Mouse (Mus musculus): ENCODE measurements around the gene Clca3b.
"Not testable (repeated sequence)": the region's sequence is repeated elsewhere in the genome, so short reads cannot be mapped to it uniquely, and the experiment has no call there.

The Clca3b gene

DNA sequence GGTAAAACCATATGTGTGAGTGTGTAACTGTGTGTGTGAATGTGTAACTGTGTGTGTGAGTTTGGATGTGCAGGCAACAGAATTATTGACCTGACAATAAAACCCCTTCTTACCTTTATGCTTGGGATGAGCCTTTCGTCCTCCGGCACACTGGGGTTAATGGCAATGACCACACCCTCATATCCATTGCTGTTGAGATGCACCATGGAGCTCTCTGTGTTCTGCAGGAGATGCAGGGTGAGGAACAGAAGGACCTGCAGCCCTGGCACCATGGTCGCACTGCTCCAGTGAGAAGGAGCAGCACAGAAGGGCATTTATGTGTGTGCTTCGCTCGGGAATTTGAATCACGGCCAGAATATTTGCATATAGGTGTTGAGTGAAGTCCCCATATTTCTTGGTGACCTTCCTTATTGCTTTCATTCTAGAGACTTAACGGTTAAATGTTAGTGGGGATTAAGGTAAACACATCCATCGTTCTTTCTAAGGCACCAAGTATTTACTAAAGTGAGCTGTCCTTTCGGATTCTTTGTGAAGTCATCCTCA lies at the start of gene Clca3b:
Gene Clca3b (minus strand): TSS at position 344 of the 543 bp plus-strand sequence.
- not testable (repeated sequence) for DNase-seq (ENCODE audit: low read depth in 2 of 2, low spot score in 2 of 2)

DNA sequence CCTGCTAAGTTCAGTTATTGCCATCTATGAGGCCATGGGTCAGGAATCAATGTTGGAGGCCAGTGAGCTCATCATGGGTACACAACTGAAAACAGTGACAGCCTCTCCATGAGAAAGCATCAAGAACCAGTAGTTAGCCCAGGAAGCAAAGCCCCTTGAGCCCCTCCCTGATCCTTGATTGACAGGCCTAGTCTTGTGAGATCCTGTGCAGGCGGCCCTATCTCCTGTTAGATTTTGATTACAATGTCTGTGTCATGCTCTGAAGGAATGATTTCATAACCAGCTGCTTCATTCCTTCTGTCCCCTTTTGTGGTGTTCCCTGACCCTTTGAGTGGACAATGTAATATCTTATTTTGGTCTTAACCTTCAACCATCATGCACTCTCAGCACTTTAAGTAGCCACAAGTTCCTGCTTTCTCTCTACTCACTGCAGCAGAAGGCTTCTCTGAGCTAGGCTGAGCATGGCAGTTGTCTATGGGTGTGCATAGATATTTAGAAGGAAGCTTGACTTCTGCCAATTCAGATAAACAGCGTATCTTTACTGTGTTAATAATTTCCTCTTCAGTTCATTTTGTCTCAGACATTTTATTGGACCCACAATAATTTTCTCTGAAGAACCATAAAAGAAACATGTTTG lies 48.0 kb upstream of the Clca3b start:
- no peak for DNase-seq (ENCODE audit: low read depth in 2 of 2, low spot score in 2 of 2)

DNA sequence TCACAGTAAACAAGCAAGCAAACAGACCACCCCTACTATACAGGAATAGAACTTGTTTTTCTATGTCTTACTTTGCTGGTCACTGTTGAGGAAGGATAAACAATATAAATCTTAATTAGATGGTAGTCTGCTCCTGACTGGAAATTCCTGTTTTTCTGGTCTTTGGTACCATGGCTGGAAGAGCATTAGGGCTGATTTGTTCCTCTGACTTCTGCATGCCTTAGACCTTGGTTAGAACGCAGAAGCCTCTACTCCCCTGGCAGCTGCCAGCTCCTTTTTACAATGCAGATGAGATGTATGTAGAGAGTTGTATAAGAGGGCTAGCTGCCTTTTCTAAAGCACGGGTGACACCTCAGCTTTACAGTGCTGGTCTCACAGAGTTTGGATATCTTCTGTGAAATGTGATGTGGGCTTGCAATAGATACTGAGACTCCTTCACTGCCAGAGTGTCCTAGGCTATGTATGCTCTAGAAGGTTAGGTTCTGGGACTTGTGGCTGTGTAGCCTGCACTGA lies 41.1 kb upstream of the Clca3b start:
- no peak for DNase-seq (ENCODE audit: low read depth in 2 of 2, low spot score in 2 of 2)

DNA sequence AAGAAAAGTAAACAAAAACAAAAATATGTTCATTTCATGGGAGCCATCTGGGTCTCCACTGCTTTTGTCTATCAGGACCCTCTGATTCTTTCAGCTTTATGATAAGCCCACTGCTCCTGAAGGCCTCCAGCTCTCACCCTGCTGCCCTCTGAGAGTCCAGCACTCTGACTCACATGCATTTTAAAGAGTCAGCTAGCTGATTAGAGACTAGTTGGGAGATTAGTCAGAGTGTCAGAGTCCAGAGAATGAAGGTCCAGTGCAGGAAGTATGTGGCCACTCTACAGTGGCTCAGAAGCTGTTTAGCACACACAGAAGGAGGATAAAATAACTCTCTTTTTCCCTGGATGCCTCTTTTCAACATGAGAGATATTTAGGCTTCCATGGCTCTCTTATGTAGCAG lies 37.8 kb upstream of the Clca3b start:
- no peak for DNase-seq (ENCODE audit: low read depth in 2 of 2, low spot score in 2 of 2)

DNA sequence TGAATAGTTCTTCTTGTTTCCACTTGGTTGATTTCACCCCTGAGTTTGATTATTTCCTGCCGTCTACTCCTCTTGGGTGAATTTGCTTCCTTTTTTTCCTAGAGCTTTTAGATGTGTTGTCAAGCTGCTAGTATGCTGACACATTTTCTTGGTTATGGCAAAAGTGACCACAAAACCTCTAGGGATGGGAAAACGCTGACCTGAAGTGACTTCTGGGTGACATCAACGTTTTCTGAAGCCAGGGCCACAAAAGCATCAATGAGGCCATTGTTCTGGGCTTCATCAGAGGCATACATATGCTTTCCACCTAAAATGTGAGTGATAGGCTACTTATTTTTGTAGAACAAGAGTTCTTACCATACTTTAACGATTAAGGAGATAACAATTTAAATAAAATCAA lies 22.9 kb upstream of the Clca3b start:
- not testable (repeated sequence) for DNase-seq (ENCODE audit: low read depth in 2 of 2, low spot score in 2 of 2)

DNA sequence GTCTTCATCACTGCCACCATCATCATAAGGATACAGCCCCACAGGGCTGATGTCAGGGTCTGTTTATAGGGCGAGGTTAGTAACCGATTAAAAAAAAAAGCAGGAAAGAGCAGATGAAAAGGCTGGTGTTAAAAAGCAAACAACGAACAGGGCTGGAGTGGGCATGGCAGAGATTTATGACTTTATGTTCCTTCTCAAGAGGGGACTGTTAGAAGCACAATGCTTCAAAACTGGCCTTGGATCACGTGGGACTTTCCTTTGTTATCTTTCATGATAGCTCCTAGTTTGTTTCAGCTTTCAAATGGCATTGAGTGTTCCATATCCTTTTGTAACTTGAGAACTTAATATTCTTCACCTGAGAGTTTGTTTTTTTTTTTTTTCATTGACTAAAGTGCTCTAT lies 427 bp upstream of the Clca3b start:
- no peak for DNase-seq (ENCODE audit: low read depth in 2 of 2, low spot score in 2 of 2)

DNA sequence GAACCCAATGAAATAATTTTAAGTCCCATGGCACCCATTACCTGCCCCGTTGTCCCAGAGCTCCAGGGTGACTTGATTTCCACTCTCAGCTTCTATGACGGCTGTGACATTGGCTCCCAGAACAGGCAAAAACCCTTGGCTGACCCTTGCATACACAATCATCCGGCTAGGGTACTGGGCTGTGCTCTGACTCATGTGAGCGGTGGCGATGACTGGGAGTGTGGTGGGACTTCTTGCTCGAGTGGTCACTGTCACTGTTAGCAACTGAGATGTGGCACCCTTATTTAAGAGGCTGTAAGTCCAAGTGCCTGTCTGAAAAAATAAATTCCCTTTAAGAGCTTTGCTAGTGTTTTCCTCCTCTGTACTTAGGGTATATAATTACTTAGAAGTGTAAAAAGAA lies 21.9 kb downstream of the Clca3b start:
- DNase-seq (ENCODE audit: low read depth in 2 of 2, low spot score in 2 of 2) = no peak

DNA sequence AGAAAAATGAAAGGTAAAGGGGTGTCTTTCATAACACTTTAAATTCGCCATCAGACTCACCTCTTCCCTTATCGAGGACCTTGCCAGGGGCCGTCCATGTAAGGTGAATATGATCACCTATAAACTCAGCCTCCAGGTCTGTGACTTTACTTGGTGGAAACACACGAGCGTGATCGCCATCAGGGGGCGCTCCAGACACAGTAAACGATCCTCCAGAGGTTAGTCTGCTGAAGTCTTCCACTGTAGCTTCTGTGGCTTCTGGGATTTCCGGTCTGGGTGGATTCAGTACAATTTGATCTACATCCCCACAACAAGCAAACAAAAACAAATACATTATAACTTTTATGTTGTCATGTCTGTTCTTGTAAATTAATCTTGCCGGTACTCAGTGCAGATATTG lies 24.0 kb downstream of the Clca3b start:
- peak; percentile 5 to 31 for DNase-seq (ENCODE audit: low read depth in 2 of 2, low spot score in 2 of 2)

DNA sequence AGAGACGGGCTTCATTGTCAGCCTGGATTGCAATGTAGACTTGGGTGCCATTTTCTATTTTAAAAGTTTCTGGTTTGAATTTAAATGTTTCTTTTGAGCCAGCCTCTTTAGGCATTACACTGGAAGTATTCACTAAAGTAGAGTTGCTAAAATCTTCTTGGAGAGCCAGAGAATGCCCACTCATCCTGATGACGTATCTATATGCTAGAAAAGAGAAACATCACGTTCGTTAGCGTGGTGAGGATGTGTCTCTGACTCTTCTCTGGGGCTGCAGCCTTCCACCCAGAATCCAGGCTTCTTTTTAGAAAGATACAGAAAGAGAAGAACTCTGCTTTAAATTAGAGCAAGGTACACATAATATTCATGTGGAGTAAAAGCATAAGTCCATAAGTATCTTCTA lies 25.8 kb downstream of the Clca3b start:
- DNase-seq (ENCODE audit: low read depth in 2 of 2, low spot score in 2 of 2) = no peak

DNA sequence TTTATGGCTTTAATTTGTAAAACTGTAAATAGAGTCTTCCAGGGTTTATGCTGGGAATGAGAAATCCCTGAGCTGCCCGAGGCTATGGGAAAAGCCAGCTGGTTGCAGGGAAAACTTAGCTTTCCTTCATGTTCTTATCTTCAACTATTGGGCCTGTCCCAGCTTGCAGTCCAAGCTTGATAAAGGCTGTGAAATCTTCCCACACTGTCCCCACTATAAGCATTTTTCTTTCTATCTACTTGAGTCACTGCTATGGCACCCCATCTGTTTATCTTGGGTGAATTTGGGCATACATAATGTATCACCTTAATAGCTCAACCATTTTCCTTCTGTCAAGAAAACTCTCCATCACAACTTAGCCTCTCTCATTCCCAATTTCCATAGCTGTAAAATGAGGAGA lies 28.5 kb downstream of the Clca3b start:
- no peak for DNase-seq (ENCODE audit: low read depth in 2 of 2, low spot score in 2 of 2)

DNA sequence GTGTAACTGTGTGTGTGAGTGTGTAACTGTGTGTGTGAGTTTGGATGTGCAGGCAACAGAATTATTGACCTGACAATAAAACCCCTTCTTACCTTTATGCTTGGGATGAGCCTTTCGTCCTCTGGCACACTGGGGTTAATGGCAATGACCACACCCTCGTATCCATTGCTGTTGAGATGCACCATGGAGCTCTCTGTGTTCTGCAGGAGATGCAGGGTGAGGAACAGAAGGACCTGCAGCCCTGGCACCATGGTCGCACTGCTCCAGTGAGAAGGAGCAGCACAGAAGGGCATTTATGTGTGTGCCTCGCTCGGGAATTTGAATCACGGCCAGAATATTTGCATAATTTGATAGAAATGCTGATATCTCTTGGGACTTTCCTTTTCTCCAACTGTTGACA lies 29.9 kb downstream of the Clca3b start, which contains the start of gene Clca3a2:
Gene Clca3a2 (minus strand): TSS at position 276 of the 400 bp plus-strand sequence.
- not testable (repeated sequence) for DNase-seq (ENCODE audit: low read depth in 2 of 2, low spot score in 2 of 2)

DNA sequence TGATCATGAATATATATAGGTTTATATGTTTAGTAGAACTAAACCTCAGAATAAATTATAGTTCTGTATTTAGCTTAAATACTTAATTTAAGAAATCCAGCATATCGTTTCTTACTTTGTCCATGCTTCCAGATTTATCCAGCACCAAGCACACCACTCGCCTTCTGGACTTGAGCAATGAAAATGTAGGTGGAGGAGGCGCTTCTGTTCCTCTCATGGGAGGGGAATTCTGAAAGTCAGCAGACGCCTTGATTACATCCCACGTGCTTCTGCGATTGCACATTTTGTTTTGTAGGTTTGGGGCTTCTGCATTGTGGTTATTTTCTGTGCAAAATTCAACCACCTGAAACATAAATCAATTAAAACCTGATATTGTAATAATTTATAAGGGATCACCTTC lies 35.8 kb downstream of the Clca3b start:
- DNase-seq (ENCODE audit: low read depth in 2 of 2, low spot score in 2 of 2) = not testable (repeated sequence)

DNA sequence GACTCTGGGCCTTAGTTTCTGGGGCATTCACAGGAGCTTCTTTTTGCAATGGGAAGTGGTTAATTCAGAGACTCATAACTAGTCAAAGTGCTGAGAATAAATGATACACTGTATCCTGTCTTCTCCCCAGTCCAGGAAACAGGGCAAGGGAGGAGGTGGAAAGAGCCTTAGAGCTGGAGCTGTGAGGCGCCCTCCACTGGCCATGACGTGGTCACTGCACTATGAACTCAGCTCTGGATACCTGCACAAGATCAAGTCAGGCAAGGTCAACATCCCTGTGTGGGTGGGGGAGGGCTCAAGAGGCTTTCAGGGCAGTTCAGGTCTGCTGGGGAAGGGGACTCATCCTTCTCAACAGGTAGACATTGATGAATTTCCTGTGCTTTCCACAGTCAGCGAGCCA lies 37.3 kb downstream of the Clca3b start:
- no peak for DNase-seq (ENCODE audit: low read depth in 2 of 2, low spot score in 2 of 2)

DNA sequence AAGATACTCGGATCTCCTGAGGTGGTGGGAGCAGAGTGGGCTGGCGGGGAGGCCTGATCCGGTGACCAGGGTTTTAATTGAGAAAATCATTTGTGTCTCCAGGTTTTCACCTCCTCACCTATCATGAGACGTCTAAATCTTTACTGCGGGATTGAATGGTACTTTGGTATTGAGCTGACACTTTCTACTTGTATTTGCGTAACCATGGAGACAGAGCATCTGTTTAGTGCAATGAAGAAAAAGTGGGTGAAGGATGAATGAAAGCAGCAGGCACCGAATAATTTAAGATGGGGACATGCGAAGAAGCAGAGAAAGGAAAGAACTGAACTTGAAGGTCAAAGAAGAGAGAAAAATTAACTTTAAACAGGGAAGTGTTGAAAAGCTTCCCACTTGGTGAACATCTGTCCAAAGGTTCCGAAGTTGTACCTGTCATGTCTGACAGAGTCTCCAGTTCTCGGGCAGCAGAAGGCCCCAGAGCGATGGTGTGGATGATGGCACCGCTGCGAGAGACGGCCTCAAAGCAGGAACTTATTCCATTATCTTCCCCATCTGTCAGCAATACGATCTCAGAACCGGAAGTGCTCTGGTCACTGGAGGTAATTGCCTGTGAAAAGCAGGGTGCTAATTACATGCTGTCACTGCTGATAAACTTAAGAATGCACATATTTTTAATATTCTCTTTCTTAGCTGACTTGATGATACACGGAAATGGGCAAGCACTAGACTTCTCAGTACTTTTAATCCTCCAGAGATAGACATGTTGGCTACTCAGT lies 40.8 kb downstream of the Clca3b start:
- not testable (repeated sequence) for DNase-seq (ENCODE audit: low read depth in 2 of 2, low spot score in 2 of 2)

DNA sequence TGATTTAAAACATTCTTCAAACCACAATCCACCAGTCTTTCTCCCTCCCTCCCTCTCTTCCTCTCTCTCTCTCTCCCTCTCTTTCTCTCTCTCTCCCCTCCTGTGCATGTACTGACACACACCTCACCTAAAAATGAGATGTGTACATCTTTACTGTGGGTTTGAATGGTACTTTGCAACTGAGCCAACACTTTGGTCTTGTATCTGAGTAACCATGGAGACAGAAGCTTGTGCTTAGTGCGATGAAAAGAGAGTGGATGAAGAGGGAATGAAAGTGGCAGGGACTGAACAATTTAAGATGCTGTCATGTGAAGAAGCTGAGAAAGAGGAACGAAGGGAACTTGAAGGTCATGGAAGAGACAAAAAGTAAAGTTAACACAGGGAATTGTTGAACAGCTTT lies 42.5 kb downstream of the Clca3b start:
- DNase-seq (ENCODE audit: low read depth in 2 of 2, low spot score in 2 of 2) = not testable (repeated sequence)

DNA sequence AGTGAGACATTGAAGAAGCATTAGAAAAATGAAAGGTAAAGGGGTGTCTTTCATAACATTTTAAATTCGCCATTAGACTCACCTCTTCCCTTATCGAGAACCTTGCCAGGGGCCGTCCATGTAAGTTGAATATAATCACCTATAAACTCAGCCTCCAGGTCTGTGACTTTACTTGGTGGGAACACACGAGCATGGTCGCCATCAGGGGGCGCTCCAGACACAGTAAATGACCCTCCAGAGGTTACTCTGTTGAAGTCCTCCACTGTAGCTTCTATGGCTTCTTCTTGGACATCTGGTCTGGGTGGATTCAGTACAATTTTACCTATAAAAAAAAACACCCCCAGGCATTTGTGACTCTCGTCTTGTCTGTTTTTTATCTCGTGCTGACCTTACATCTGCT lies 47.3 kb downstream of the Clca3b start:
- no peak for DNase-seq (ENCODE audit: low read depth in 2 of 2, low spot score in 2 of 2)

DNA sequence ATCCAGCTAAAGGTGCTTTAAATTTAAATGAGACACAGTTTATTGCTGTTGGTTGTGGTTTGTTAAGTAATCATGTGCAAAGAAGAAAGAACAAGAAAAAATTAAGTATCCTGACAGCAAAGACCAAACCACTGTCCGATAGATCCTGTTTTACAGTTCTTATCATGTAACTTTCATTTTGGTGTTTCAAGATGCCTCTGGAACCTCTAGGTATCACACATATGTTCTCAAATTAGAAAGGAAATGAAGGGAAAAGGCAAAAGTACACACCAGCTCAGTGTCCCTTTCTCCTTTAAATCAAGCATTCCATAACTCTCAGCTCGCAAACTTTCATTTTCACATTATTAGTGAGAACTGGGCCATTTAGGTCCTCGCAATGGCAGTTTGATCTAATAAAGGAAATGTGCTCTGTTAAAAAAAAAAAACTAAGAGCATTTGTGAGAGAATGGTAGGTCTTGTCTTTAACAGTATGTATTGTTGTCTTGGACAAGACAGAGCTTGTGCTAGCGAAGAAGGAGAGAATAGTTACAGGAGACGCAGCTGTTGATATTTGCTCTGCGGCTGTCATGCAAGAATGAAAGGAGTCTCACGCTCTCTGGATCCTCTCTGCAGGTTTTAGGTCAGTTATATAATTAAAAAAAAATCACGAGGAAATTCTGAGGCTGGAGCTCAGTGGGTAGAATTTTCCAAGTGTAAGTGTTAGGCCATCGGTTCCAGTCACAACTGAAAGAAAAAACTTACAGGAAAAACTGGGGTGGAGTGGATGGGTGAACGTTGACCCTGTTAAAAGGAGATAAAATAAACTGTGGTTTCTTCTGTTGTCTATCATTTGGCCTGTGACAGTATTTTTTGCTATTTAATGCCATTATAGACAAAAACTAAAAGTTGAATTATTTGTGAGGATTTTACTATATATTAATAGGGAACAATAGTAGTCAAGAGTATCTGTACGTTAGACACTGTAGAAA lies 63.7 kb downstream of the Clca3b start:
- no peak for DNase-seq (ENCODE audit: low read depth in 2 of 2, low spot score in 2 of 2)

Data from CD8-positive naive resting alpha-beta T cell, adult 2 months (primary cell).